Mouse (Mus musculus): Measurements from ENCODE around the gene Scarb1. TPM values are rescaled to one million over a fixed set of nuclear protein-coding genes. Genes with fewer than 3 reads are reported as not detected.

The Scarb1 gene
- polyA plus RNA-seq, 1 experiment = 188 TPM

GRCm38 (mm10) chr5:125270587-125271130 lies 70.2 kb downstream of the Scarb1 start:
- no peaks in the 10 kb centered on the region for H3K27me3 ChIP-seq (ENCODE audit: control insufficient read depth, insufficient read depth, low read length)
- H3K36me3 ChIP-seq (ENCODE audit: control insufficient read depth, insufficient read depth, low read length) = no peaks in the 10 kb centered on the region
- H3K4me3 ChIP-seq (ENCODE audit: control insufficient read depth, low read depth, low read length) = no peak overlapping the region
- H3K27ac ChIP-seq (ENCODE audit: control insufficient read depth, insufficient read depth, low read depth, low read length) = no peak overlapping the region
- TF ChIP-seq POLR2A (IDR thresholded peaks at IDR 0.05; ENCODE audit: control insufficient read depth, low read depth, low read length) (no peak), CTCF (IDR thresholded peaks at IDR 0.05; ENCODE audit: control insufficient read depth, insufficient read depth, insufficient replicate concordance, low read depth, low read length) (peak; percentile 99)
- peaks cover 18% of the 10 kb centered on the region for H3K4me1 ChIP-seq (ENCODE audit: control insufficient read depth, insufficient read depth, low read length)

- H3K4me3 ChIP-seq (ENCODE audit: control insufficient read depth, low read depth, low read length) = no peak overlapping the region
- H3K27me3 ChIP-seq (ENCODE audit: control insufficient read depth, insufficient read depth, low read length) = no peaks in the 10 kb centered on the region
- TF ChIP-seq CTCF (IDR thresholded peaks at IDR 0.05; ENCODE audit: control insufficient read depth, insufficient read depth, insufficient replicate concordance, low read depth, low read length) = peak; percentile 44; the same call in 1 of the 2 replicates
- TF ChIP-seq POLR2A (IDR thresholded peaks at IDR 0.05; ENCODE audit: control insufficient read depth, low read depth, low read length) = no peak
- H3K4me1 ChIP-seq (ENCODE audit: control insufficient read depth, insufficient read depth, low read length) = peaks cover 18% of the 10 kb centered on the region
- no peaks in the 10 kb centered on the region for H3K36me3 ChIP-seq (ENCODE audit: control insufficient read depth, insufficient read depth, low read length)
- H3K27ac ChIP-seq (ENCODE audit: control insufficient read depth, insufficient read depth, low read depth, low read length) = no peak overlapping the region
Measured at GRCm38 (mm10) chr5:125269836-125270235, 71.1 kb downstream of the Scarb1 start.

- Histone ChIP-seq H3K27ac (ENCODE audit: control insufficient read depth, insufficient read depth, low read depth, low read length) (no peak overlapping the region), H3K27me3 (ENCODE audit: control insufficient read depth, insufficient read depth, low read length) (no peaks in the 10 kb centered on the region), H3K36me3 (ENCODE audit: control insufficient read depth, insufficient read depth, low read length) (no peaks in the 10 kb centered on the region), H3K4me1 (ENCODE audit: control insufficient read depth, insufficient read depth, low read length) (peaks cover 18% of the 10 kb centered on the region), H3K4me3 (ENCODE audit: control insufficient read depth, low read depth, low read length) (no peak overlapping the region)
- TF ChIP-seq CTCF (IDR thresholded peaks at IDR 0.05; ENCODE audit: control insufficient read depth, insufficient read depth, insufficient replicate concordance, low read depth, low read length) = no peak
- TF ChIP-seq POLR2A (IDR thresholded peaks at IDR 0.05; ENCODE audit: control insufficient read depth, low read depth, low read length) = no peak
Measured at GRCm38 (mm10) chr5:125269399-125269798, 71.5 kb downstream of the Scarb1 start.

GRCm38 (mm10) chr5:125268033-125268765 lies 72.7 kb downstream of the Scarb1 start:
- Histone ChIP-seq H3K36me3 (ENCODE audit: control insufficient read depth, insufficient read depth, low read length) (no peaks in the 10 kb centered on the region), H3K27ac (ENCODE audit: control insufficient read depth, insufficient read depth, low read depth, low read length) (no peak overlapping the region), H3K4me3 (ENCODE audit: control insufficient read depth, low read depth, low read length) (peak overlapping the region; percentile 16; the same call in 1 of the 2 replicates)

DNA sequence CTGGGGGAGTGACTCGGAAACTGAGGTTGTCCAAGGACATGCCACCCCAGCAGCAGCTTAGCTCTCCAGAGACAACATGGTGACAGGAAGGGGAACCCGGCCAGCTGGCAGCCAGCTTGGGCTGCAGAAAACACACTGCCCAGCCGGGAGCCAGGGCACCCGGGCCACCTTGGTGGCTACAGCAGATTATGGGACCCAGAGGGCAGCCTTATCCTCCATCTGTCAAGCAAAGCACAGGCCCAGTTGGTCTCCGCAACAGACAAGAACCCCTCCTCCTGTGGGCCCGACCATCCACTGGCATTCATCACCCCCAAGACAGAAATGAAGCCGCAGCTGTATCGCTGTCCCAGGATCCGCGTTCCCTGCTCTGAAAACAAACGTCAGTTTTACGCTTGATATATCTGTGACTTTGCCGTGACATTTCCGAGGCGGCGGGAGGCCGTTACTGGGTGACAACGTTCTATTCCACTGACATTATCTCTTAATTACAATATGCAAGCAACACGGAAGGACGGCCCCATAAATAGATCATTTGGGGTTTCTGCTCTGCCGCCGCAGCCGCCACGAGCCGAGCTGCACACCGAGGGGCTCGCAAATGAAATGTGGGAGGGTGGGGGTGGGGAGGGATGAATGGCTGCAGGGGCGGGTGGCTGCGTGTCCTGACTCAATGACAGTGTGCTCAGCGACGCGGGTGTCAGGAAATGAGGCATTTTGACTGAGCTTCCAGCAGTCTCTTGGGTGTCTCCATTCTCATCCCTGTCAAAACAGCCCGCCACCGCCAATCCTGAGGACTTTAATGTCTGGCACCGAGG lies 73.5 kb downstream of the Scarb1 start:
- no peaks in the 10 kb centered on the region for H3K27me3 ChIP-seq (ENCODE audit: control insufficient read depth, insufficient read depth, low read length)
- peak overlapping the region; percentile 76 for H3K4me3 ChIP-seq (ENCODE audit: control insufficient read depth, low read depth, low read length)
- peak overlapping the region; percentile 70 for H3K27ac ChIP-seq (ENCODE audit: control insufficient read depth, insufficient read depth, low read depth, low read length)
- no peaks in the 10 kb centered on the region for H3K36me3 ChIP-seq (ENCODE audit: control insufficient read depth, insufficient read depth, low read length)
- TF ChIP-seq CTCF (IDR thresholded peaks at IDR 0.05; ENCODE audit: control insufficient read depth, insufficient read depth, insufficient replicate concordance, low read depth, low read length) (no peak), POLR2A (IDR thresholded peaks at IDR 0.05; ENCODE audit: control insufficient read depth, low read depth, low read length) (no peak)
- H3K4me1 ChIP-seq (ENCODE audit: control insufficient read depth, insufficient read depth, low read length) = peaks cover 17% of the 10 kb centered on the region

More at GRCm38 (mm10) chr5:125268033-125268765, 72.7 kb downstream of the Scarb1 start:
- no peaks in the 10 kb centered on the region for H3K27me3 ChIP-seq (ENCODE audit: control insufficient read depth, insufficient read depth, low read length)
- TF ChIP-seq POLR2A (IDR thresholded peaks at IDR 0.05; ENCODE audit: control insufficient read depth, low read depth, low read length) = no peak
- peak; percentile 74 for TF ChIP-seq CTCF (IDR thresholded peaks at IDR 0.05; ENCODE audit: control insufficient read depth, insufficient read depth, insufficient replicate concordance, low read depth, low read length)
- H3K4me1 ChIP-seq (ENCODE audit: control insufficient read depth, insufficient read depth, low read length) = peaks cover 17% of the 10 kb centered on the region

GRCm38 (mm10) chr5:125266128-125266527 lies 74.8 kb downstream of the Scarb1 start:
- Histone ChIP-seq H3K36me3 (ENCODE audit: control insufficient read depth, insufficient read depth, low read length) (no peaks in the 10 kb centered on the region), H3K4me1 (ENCODE audit: control insufficient read depth, insufficient read depth, low read length) (peaks cover 14% of the 10 kb centered on the region), H3K27ac (ENCODE audit: control insufficient read depth, insufficient read depth, low read depth, low read length) (no peak overlapping the region)

GRCm38 (mm10) chr5:125264700-125265099 lies 76.2 kb downstream of the Scarb1 start:
- no peak overlapping the region for H3K4me3 ChIP-seq (ENCODE audit: control insufficient read depth, low read depth, low read length)
- H3K4me1 ChIP-seq (ENCODE audit: control insufficient read depth, insufficient read depth, low read length) = peaks cover 10% of the 10 kb centered on the region
- H3K27me3 ChIP-seq (ENCODE audit: control insufficient read depth, insufficient read depth, low read length) = no peaks in the 10 kb centered on the region
- H3K36me3 ChIP-seq (ENCODE audit: control insufficient read depth, insufficient read depth, low read length) = no peaks in the 10 kb centered on the region
- no peak overlapping the region for H3K27ac ChIP-seq (ENCODE audit: control insufficient read depth, insufficient read depth, low read depth, low read length)
- TF ChIP-seq POLR2A (IDR thresholded peaks at IDR 0.05; ENCODE audit: control insufficient read depth, low read depth, low read length) = no peak

More at GRCm38 (mm10) chr5:125266128-125266527, 74.8 kb downstream of the Scarb1 start:
- TF ChIP-seq POLR2A (IDR thresholded peaks at IDR 0.05; ENCODE audit: control insufficient read depth, low read depth, low read length) (no peak), CTCF (IDR thresholded peaks at IDR 0.05; ENCODE audit: control insufficient read depth, insufficient read depth, insufficient replicate concordance, low read depth, low read length) (no peak)
- Histone ChIP-seq H3K4me3 (ENCODE audit: control insufficient read depth, low read depth, low read length) (no peak overlapping the region), H3K27me3 (ENCODE audit: control insufficient read depth, insufficient read depth, low read length) (no peaks in the 10 kb centered on the region)
